Mouse (Mus musculus): ENCODE measurements at regions not wholly inside any gene's neighbourhood (a gene's known extent, or its start where the extent isn't known, plus 50 kb on each side); places are given as distances from the start of the nearest gene placed in this dataset.

DNA sequence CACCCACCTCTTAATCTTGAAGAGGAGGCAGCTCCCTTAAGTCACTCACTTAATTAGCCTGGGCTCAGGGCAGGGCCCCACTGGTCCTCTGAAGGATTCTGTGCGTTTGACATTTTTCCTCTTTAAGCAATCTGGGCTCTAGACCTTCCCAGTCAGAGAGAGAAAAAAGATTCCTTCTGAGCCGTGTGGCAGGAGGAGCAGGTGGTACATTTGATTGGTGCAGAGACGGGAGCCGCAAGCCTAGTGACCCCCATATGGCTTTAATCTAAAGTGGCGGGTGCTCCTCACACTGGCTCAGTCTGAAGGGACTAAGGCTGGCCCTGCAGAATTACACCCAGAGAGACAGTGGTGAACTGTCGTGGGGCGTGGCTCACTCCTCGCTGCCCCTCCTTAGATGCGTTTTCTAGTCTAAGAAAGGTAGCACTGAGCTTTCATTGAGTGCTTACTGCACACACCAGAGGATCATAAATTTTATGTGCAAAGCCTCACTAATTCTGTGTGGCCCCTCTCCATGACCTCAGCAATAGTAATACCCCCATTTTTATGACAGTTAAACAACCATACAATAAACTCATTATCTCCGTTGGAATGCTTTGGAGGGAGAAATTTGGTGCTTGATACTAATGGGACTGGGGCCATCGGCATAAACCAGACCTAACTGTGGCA, 101.8 kb upstream of the Smim15 start:
- no peak for TF ChIP-seq POLR2A (IDR thresholded peaks at IDR 0.05; ENCODE audit: extremely low read depth, insufficient read depth, low read length)
- no peak for TF ChIP-seq CTCF (IDR thresholded peaks at IDR 0.05; ENCODE audit: extremely low read depth, insufficient read depth, low read length)

Data from cortical plate, adult 2 months (tissue).